8 mouse cellular contexts compared by ENCODE assay signal in the genomic region with DNA sequence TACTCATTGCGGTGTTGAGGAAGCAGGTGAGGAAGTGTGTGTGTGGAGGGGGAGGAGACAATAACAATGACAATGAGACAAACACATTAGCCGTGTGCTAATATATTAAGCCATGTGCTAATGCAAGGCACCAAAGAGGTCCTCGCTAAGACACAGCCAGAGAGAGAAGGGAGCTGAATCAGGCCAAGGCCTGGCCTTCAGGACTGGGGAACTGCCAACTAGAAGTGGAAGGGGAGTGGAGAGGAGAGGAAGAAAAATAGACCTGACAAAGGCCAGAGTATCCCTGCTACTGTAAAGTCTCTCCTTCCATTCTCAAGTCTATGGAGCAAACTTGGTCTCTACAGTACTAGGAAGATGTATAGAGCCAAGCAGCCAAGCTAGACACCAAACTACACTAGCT. TPM values are rescaled to one million over a fixed set of nuclear protein-coding genes. Genes with fewer than 3 reads are reported as not detected.
A peak's percentile ranks its signal among the peaks of the same experiment; 100 is the strongest.
DNase-seq lines count a peak whose midpoint lies in the region; ATAC-seq and TF ChIP-seq lines count a peak whose summit lies in the region.

No protein-coding gene starts in this region.

- no peaks in the 10 kb centered on the region for H3K9me3 ChIP-seq in neural tube, embryonic 11.5 days (ENCODE audit: control insufficient read depth, low read length)
- no peaks in the 10 kb centered on the region for H3K9me3 ChIP-seq in forebrain, embryonic 10.5 days
- no peaks in the 10 kb centered on the region for H3K9me3 ChIP-seq in limb, embryonic 14.5 days (ENCODE audit: control insufficient read depth, low read length)
- H3K9me3 ChIP-seq in stomach, postnatal 0 days (ENCODE audit: control insufficient read depth, low read length): no peaks in the 10 kb centered on the region

- 92% methylated on average over 3 of the region's 3 CpGs for WGBS in neural tube, embryonic 11.5 days
- 82% methylated on average over 3 of the region's 3 CpGs for WGBS in forebrain, embryonic 10.5 days
- WGBS in limb, embryonic 14.5 days: 90% methylated on average over 3 of the region's 3 CpGs
- WGBS in stomach, postnatal 0 days: 64% methylated on average over 3 of the region's 3 CpGs

- no peak for DNase-seq in neural tube, embryonic 11.5 days (ENCODE audit: low spot score)
- no peak for DNase-seq in neural tube, embryonic 10.5 days (ENCODE audit: extremely low spot score, low spot score)
- no peak for DNase-seq in forebrain, embryonic 10.5 days (ENCODE audit: extremely low spot score, low spot score)
- DNase-seq in limb, embryonic 14.5 days (ENCODE audit: low spot score): no peak
- no peak for DNase-seq in stomach, postnatal 0 days (ENCODE audit: low spot score)
- DNase-seq in urinary bladder, postnatal 14 days (ENCODE audit: low spot score): no peak
- DNase-seq in ovary, postnatal 14 days (ENCODE audit: low spot score): no peak
- DNase-seq in ovary, postnatal 10 days (ENCODE audit: low spot score): no peak

- peaks cover 6% of the 10 kb centered on the region for H3K4me1 ChIP-seq in neural tube, embryonic 11.5 days (ENCODE audit: control insufficient read depth, insufficient read depth, low read length)
- peaks cover 20% of the 10 kb centered on the region for H3K4me1 ChIP-seq in forebrain, embryonic 10.5 days
- H3K4me1 ChIP-seq in limb, embryonic 14.5 days (ENCODE audit: control insufficient read depth, insufficient read depth, low read length): peaks cover 3% of the 10 kb centered on the region; the same call in 1 of the 2 replicates
- H3K4me1 ChIP-seq in stomach, postnatal 0 days (replicated peaks; ENCODE audit: control insufficient read depth, insufficient read depth): peaks cover 8% of the 10 kb centered on the region; the same call in 1 of the 2 replicates

- peak overlapping the region; percentile 72 for H3K9ac ChIP-seq in neural tube, embryonic 11.5 days (ENCODE audit: low read length)
- H3K9ac ChIP-seq in limb, embryonic 14.5 days (ENCODE audit: low read depth, low read length, severe bottlenecking): peak overlapping the region; percentile 93; the same call in 1 of the 2 replicates
- peak overlapping the region; percentile 89; the same call in 1 of the 2 replicates for H3K9ac ChIP-seq in stomach, postnatal 0 days (ENCODE audit: low read length)

- H3K4me3 ChIP-seq in neural tube, embryonic 11.5 days (ENCODE audit: low read depth, low read length): peak overlapping the region; percentile 69
- peak overlapping the region; percentile 93 for H3K4me3 ChIP-seq in forebrain, embryonic 10.5 days
- peak overlapping the region; percentile 87 for H3K4me3 ChIP-seq in limb, embryonic 14.5 days (replicated peaks; ENCODE audit: low read length)
- H3K4me3 ChIP-seq in stomach, postnatal 0 days (ENCODE audit: low read depth, low read length): peak overlapping the region; percentile 94

- TF ChIP-seq CTCF in stomach, postnatal 0 days (IDR thresholded peaks at IDR 0.05; ENCODE audit: low read depth): no peak

- TF ChIP-seq EP300 in stomach, postnatal 0 days (optimal IDR thresholded peaks at IDR 0.05): no peak

- H3K36me3 ChIP-seq in neural tube, embryonic 11.5 days (ENCODE audit: control insufficient read depth, insufficient read depth, low read length): peaks cover 6% of the 10 kb centered on the region
- H3K36me3 ChIP-seq in forebrain, embryonic 10.5 days (replicated peaks): peaks cover 45% of the 10 kb centered on the region
- peaks cover 36% of the 10 kb centered on the region for H3K36me3 ChIP-seq in limb, embryonic 14.5 days (ENCODE audit: control insufficient read depth, insufficient read depth, low read length)
- H3K36me3 ChIP-seq in stomach, postnatal 0 days (ENCODE audit: control insufficient read depth, insufficient read depth, low read length): no peaks in the 10 kb centered on the region; the same call in 1 of the 2 replicates

- ATAC-seq in neural tube, embryonic 11.5 days (ENCODE audit: insufficient read depth, low FRiP score, low TSS enrichment): no peak
- no peak for ATAC-seq in limb, embryonic 14.5 days (ENCODE audit: low FRiP score, low read depth)
- ATAC-seq in stomach, postnatal 0 days (ENCODE audit: low FRiP score, low TSS enrichment): peak; percentile 31; the same call in 1 of the 2 replicates

- no peak overlapping the region for H3K27ac ChIP-seq in neural tube, embryonic 11.5 days (ENCODE audit: low read depth, low read length)
- H3K27ac ChIP-seq in forebrain, embryonic 10.5 days: no peak overlapping the region
- no peak overlapping the region for H3K27ac ChIP-seq in limb, embryonic 14.5 days (replicated peaks; ENCODE audit: low read depth, low read length)
- peak overlapping the region; percentile 89; the same call in 1 of the 2 replicates for H3K27ac ChIP-seq in stomach, postnatal 0 days (replicated peaks)

- H3K4me2 ChIP-seq in neural tube, embryonic 11.5 days (ENCODE audit: low read depth): peak overlapping the region; percentile 55
- H3K4me2 ChIP-seq in limb, embryonic 14.5 days (replicated peaks; ENCODE audit: low read depth, low read length, severe bottlenecking): peak overlapping the region; percentile 57
- peak overlapping the region; percentile 70 for H3K4me2 ChIP-seq in stomach, postnatal 0 days (replicated peaks; ENCODE audit: low read depth)

- TF ChIP-seq POLR2A in limb, embryonic 14.5 days (IDR thresholded peaks at IDR 0.05; ENCODE audit: borderline replicate concordance, extremely low read depth, insufficient read depth, insufficient read length): no peak

- no peaks in the 10 kb centered on the region for H3K27me3 ChIP-seq in neural tube, embryonic 11.5 days (ENCODE audit: control insufficient read depth, insufficient read depth, low read length)
- no peaks in the 10 kb centered on the region for H3K27me3 ChIP-seq in forebrain, embryonic 10.5 days (ENCODE audit: poor library complexity, severe bottlenecking)
- no peaks in the 10 kb centered on the region for H3K27me3 ChIP-seq in limb, embryonic 14.5 days (ENCODE audit: control insufficient read depth, insufficient read depth, low read length)
- H3K27me3 ChIP-seq in stomach, postnatal 0 days (ENCODE audit: control insufficient read depth, insufficient read depth, low read length): no peaks in the 10 kb centered on the region

RNA-seq across cellular contexts. Expression of gene Mfn2, which starts 0.9 kb away (rescaled TPM):
- polyA plus RNA-seq in neural tube, embryonic 11.5 days (2014; fragmentation: Nextera tagmentation; extraction: Ambion mirVana): 47.5 and 50.0 TPM in 2 replicates
- polyA plus RNA-seq in forebrain, embryonic 10.5 days (2016; fragmentation: Nextera tagmentation; extraction: Ambion mirVana): 42.9 and 43.4 TPM in 2 replicates
- 29.6 and 33.4 TPM in 2 replicates for polyA plus RNA-seq in limb, embryonic 14.5 days (2012; rRNA removed)
- polyA plus RNA-seq in limb, embryonic 14.5 days (2014; fragmentation: Nextera tagmentation; extraction: Ambion mirVana): 29.8 and 30.2 TPM in 2 replicates
- 26.7 and 27.2 TPM in 2 replicates for polyA plus RNA-seq in stomach, postnatal 0 days (2015; fragmentation: Nextera tagmentation; extraction: Ambion mirVana)

RNA-seq across cellular contexts. Expression of gene Plod1, which starts 33.0 kb away (rescaled TPM):
- 33.2 and 35.2 TPM in 2 replicates for polyA plus RNA-seq in neural tube, embryonic 11.5 days (2014; fragmentation: Nextera tagmentation; extraction: Ambion mirVana)
- polyA plus RNA-seq in forebrain, embryonic 10.5 days (2016; fragmentation: Nextera tagmentation; extraction: Ambion mirVana): 20.9 and 23.0 TPM in 2 replicates
- polyA plus RNA-seq in limb, embryonic 14.5 days (2012; rRNA removed): 104 and 129 TPM in 2 replicates
- 93.0 and 103 TPM in 2 replicates for polyA plus RNA-seq in limb, embryonic 14.5 days (2014; fragmentation: Nextera tagmentation; extraction: Ambion mirVana)
- 20.1 and 21.7 TPM in 2 replicates for polyA plus RNA-seq in stomach, postnatal 0 days (2015; fragmentation: Nextera tagmentation; extraction: Ambion mirVana)

RNA-seq across cellular contexts. Expression of gene Fv1, which starts 34.8 kb away (rescaled TPM):
- 12.7 and 15.4 TPM in 2 replicates for polyA plus RNA-seq in neural tube, embryonic 11.5 days (2014; fragmentation: Nextera tagmentation; extraction: Ambion mirVana)
- 15.4 and 16.4 TPM in 2 replicates for polyA plus RNA-seq in forebrain, embryonic 10.5 days (2016; fragmentation: Nextera tagmentation; extraction: Ambion mirVana)
- polyA plus RNA-seq in limb, embryonic 14.5 days (2012; rRNA removed): 5.8 and 8.4 TPM in 2 replicates
- 6.5 and 10.8 TPM in 2 replicates for polyA plus RNA-seq in limb, embryonic 14.5 days (2014; fragmentation: Nextera tagmentation; extraction: Ambion mirVana)
- 2.6 and 2.8 TPM in 2 replicates for polyA plus RNA-seq in stomach, postnatal 0 days (2015; fragmentation: Nextera tagmentation; extraction: Ambion mirVana)

RNA-seq across cellular contexts. Expression of gene Miip, which starts 35.0 kb away (rescaled TPM):
- polyA plus RNA-seq in neural tube, embryonic 11.5 days (2014; fragmentation: Nextera tagmentation; extraction: Ambion mirVana): 35.1 and 37.2 TPM in 2 replicates
- 70.1 and 73.4 TPM in 2 replicates for polyA plus RNA-seq in forebrain, embryonic 10.5 days (2016; fragmentation: Nextera tagmentation; extraction: Ambion mirVana)
- 94.4 and 98.1 TPM in 2 replicates for polyA plus RNA-seq in limb, embryonic 14.5 days (2012; rRNA removed)
- polyA plus RNA-seq in limb, embryonic 14.5 days (2014; fragmentation: Nextera tagmentation; extraction: Ambion mirVana): 22.4 and 29.1 TPM in 2 replicates
- polyA plus RNA-seq in stomach, postnatal 0 days (2015; fragmentation: Nextera tagmentation; extraction: Ambion mirVana): 14.5 and 16.6 TPM in 2 replicates

RNA-seq across cellular contexts. Expression of gene 2510039O18Rik, which starts 37.1 kb away (rescaled TPM):
- polyA plus RNA-seq in neural tube, embryonic 11.5 days (2014; fragmentation: Nextera tagmentation; extraction: Ambion mirVana): 19.7 and 20.6 TPM in 2 replicates
- polyA plus RNA-seq in forebrain, embryonic 10.5 days (2016; fragmentation: Nextera tagmentation; extraction: Ambion mirVana): 9.0 and 9.2 TPM in 2 replicates
- polyA plus RNA-seq in limb, embryonic 14.5 days (2012; rRNA removed): 63.2 and 88.2 TPM in 2 replicates
- polyA plus RNA-seq in limb, embryonic 14.5 days (2014; fragmentation: Nextera tagmentation; extraction: Ambion mirVana): 25.9 and 29.9 TPM in 2 replicates
- 13.3 and 15.5 TPM in 2 replicates for polyA plus RNA-seq in stomach, postnatal 0 days (2015; fragmentation: Nextera tagmentation; extraction: Ambion mirVana)
